In the genomic region with DNA sequence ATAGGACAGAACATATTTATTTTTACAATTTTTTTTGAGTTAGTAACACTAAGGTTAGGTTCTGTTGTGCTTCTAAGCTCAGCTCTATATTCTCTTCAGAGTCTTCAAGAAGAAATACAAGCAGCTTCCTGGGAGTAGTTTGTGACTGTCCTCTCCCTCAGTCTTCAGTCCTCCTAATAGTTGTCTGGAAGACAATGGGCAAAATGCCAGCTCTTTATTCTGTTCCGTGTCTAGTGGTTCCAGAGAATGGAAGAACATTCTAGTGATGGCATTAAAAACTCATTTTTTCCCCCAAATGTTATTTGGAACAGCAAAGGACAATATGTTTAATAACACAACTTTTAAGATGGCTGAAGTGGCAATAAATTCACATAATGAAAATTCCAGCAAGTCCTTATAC, we compare ENCODE assay signal across 16 mouse cellular contexts.
DNase-seq lines count a peak whose midpoint lies in the region; ATAC-seq and TF ChIP-seq lines count a peak whose summit lies in the region.
"Had no signal": no experiment of that assay in that cellular context is flagged by ENCODE, and none has a peak within 500 bp of the region (broad histone marks: within the 10 kb centered on the region; RNA-seq: fewer than 3 reads in every experiment).

No protein-coding gene starts in this region.

- H3K27me3 ChIP-seq in hindbrain, postnatal 0 days (ENCODE audit: insufficient read depth, low read length), result no peaks in the 10 kb centered on the region
- no peaks in the 10 kb centered on the region for H3K27me3 ChIP-seq in hindbrain, embryonic 10.5 days (ENCODE audit: insufficient read depth, poor library complexity, severe bottlenecking)
- no peaks in the 10 kb centered on the region for H3K27me3 ChIP-seq in lung, postnatal 0 days (replicated peaks; ENCODE audit: insufficient read depth, low read length)
- H3K27me3 ChIP-seq: liver, embryonic 13.5 days; midbrain, embryonic 13.5 days had no signal

- H3K27ac ChIP-seq in hindbrain, postnatal 0 days, result no peak overlapping the region
- no peak overlapping the region for H3K27ac ChIP-seq in hindbrain, embryonic 10.5 days
- H3K27ac ChIP-seq in lung, postnatal 0 days (ENCODE audit: low read length), result no peak overlapping the region
- H3K27ac ChIP-seq: liver, embryonic 13.5 days; macrophage had no signal

- H3K4me1 ChIP-seq in hindbrain, postnatal 0 days (ENCODE audit: insufficient read depth, low read length), result peaks cover 11% of the 10 kb centered on the region
- H3K4me1 ChIP-seq in hindbrain, embryonic 10.5 days (replicated peaks), result peaks cover 22% of the 10 kb centered on the region
- peaks cover 2% of the 10 kb centered on the region; the same call in 1 of the 2 replicates for H3K4me1 ChIP-seq in lung, postnatal 0 days (ENCODE audit: insufficient read depth, low read depth, low read length)

- H3K4me3 ChIP-seq in hindbrain, postnatal 0 days (ENCODE audit: low read length), result no peak overlapping the region
- H3K4me3 ChIP-seq in hindbrain, embryonic 10.5 days, result no peak overlapping the region
- H3K4me3 ChIP-seq in lung, postnatal 0 days (ENCODE audit: low read depth, low read length), result no peak overlapping the region
- H3K4me3 ChIP-seq: liver, embryonic 13.5 days; midbrain, embryonic 13.5 days had no signal

- no peak for ATAC-seq in hindbrain, postnatal 0 days
- peak; percentile 48 for ATAC-seq in lung, postnatal 0 days
- ATAC-seq: midbrain, embryonic 13.5 days had no signal

- no peaks in the 10 kb centered on the region for H3K9me3 ChIP-seq in hindbrain, postnatal 0 days (ENCODE audit: low read length)
- H3K9me3 ChIP-seq in hindbrain, embryonic 10.5 days, result no peaks in the 10 kb centered on the region
- H3K9me3 ChIP-seq in lung, postnatal 0 days (ENCODE audit: low read length), result no peaks in the 10 kb centered on the region
- H3K9me3 ChIP-seq: liver, embryonic 13.5 days; midbrain, embryonic 13.5 days had no signal

- WGBS in hindbrain, postnatal 0 days, result 20% methylated on average over 1 of the region's 1 CpGs
- 82% methylated on average over 1 of the region's 1 CpGs for WGBS in hindbrain, embryonic 10.5 days
- 17% methylated on average over 1 of the region's 1 CpGs for WGBS in lung, postnatal 0 days

- no peak for TF ChIP-seq CTCF in hindbrain, postnatal 0 days (IDR thresholded peaks at IDR 0.05; ENCODE audit: low read depth)
- no peak for TF ChIP-seq CTCF in lung, postnatal 0 days (IDR thresholded peaks at IDR 0.05)

- H3K4me2 ChIP-seq in hindbrain, postnatal 0 days (ENCODE audit: low read depth, low read length), result no peak overlapping the region
- no peak overlapping the region for H3K4me2 ChIP-seq in lung, postnatal 0 days (replicated peaks; ENCODE audit: low read depth, low read length)
- H3K4me2 ChIP-seq: liver, embryonic 13.5 days; midbrain, embryonic 13.5 days had no signal

- TF ChIP-seq EP300 in lung, postnatal 0 days (IDR thresholded peaks at IDR 0.05), result no peak

- no peak overlapping the region for H3K9ac ChIP-seq in hindbrain, postnatal 0 days (replicated peaks; ENCODE audit: low read length)
- H3K9ac ChIP-seq in lung, postnatal 0 days (replicated peaks; ENCODE audit: low read depth), result no peak overlapping the region
- H3K9ac ChIP-seq: liver, embryonic 13.5 days; midbrain, embryonic 13.5 days had no signal

- no peaks in the 10 kb centered on the region for H3K36me3 ChIP-seq in hindbrain, postnatal 0 days (ENCODE audit: insufficient read depth, low read length)
- no peaks in the 10 kb centered on the region for H3K36me3 ChIP-seq in hindbrain, embryonic 10.5 days
- no peaks in the 10 kb centered on the region for H3K36me3 ChIP-seq in lung, postnatal 0 days (ENCODE audit: insufficient read depth, low read length)
- H3K36me3 ChIP-seq: liver, embryonic 13.5 days; midbrain, embryonic 13.5 days had no signal

- peak; percentile 64 for DNase-seq in hindbrain, postnatal 0 days (ENCODE audit: low spot score)
- DNase-seq in hindbrain, embryonic 10.5 days (ENCODE audit: low spot score), result no peak
- peak; percentile 49 for DNase-seq in lung, postnatal 0 days (ENCODE audit: low spot score)
- no peak for DNase-seq in lung, postnatal 36 days
- DNase-seq in brain, adult 2 months (ENCODE audit: low read depth, low spot score), result peak; percentile 34
- peak; percentile 13 for DNase-seq in skeletal muscle tissue, adult 2 months (ENCODE audit: low read depth, low spot score)
- DNase-seq in retina, embryonic 14.5 days (ENCODE audit: low spot score), result no peak
- DNase-seq: cerebellum, adult 11-12 months; cerebellum, postnatal 25 days; gastrocnemius, postnatal 14 days; kidney, adult 18-20 months; kidney, postnatal 36 days; liver, embryonic 13.5 days; right cerebral cortex, postnatal 14 days had no signal

Comparison
In these comparisons a context has a peak if more than half of its experiments do, and no peak if none do; other contexts are left out.
1. DNase-seq: peak in hindbrain, postnatal 0 days (single experiment), lung, postnatal 0 days (single experiment), brain, adult 2 months (single experiment) and skeletal muscle tissue, adult 2 months (single experiment); none in hindbrain, embryonic 10.5 days (single experiment), lung, postnatal 36 days (single experiment) and retina, embryonic 14.5 days (single experiment).